Mouse (Mus musculus) cerebellum, adult 11-12 months (tissue): ENCODE measurements around the gene Insl3.
"Not testable (repeated sequence)": the region's sequence is repeated elsewhere in the genome, so short reads cannot be mapped to it uniquely, and the experiment has no call there.

Source experiments
- DNase-seq: peaks from one replicate; pipeline ENCODE4 v3.0.0; 2022

Insl3 gene

GRCm38 (mm10) chr8:71677555-71677954, 11.5 kb upstream of the Insl3 start:
- peak; percentile 43 for DNase-seq

DNA sequence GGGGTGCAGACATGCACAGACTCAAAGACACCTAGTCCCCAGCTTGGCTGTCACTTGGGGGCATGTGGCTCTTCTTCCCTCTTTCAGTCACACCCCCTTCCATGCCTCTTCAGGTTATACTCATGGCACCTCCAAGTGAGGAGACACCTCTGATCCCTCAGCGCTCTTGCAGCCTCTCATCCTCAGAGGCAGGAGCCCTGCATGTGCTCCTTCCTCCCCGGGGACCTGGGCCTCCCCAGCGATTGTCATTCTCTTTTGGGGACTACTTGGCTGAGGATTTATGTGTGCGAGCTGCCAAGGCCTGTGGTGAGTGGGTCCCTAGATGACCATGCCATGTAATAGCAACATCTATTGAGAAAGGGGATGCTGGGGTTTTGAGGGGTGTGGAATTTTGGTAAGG, 10.8 kb upstream of the Insl3 start:
- peak; percentile 52 for DNase-seq

DNA sequence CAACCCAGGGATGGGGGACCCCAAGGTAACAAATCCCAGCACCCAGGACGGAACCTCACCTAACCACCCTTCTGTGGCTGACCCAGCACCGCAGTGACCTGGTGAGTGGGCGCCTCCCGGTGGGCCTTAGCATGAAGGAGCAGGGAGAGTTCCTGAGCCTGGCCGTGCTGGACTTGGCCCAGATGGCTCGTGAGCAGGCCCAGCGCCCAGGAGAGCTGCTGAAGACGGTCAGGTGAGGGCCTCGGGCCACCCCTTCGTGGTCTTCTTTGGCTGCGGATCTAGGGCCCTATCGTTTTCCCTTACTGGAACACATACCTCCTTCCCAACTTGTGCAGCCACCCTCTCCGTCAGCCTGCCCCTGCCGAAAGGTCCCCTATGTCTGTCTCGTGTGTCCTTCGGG, 9.9 kb upstream of the Insl3 start:
- DNase-seq: peak; percentile 55

DNA sequence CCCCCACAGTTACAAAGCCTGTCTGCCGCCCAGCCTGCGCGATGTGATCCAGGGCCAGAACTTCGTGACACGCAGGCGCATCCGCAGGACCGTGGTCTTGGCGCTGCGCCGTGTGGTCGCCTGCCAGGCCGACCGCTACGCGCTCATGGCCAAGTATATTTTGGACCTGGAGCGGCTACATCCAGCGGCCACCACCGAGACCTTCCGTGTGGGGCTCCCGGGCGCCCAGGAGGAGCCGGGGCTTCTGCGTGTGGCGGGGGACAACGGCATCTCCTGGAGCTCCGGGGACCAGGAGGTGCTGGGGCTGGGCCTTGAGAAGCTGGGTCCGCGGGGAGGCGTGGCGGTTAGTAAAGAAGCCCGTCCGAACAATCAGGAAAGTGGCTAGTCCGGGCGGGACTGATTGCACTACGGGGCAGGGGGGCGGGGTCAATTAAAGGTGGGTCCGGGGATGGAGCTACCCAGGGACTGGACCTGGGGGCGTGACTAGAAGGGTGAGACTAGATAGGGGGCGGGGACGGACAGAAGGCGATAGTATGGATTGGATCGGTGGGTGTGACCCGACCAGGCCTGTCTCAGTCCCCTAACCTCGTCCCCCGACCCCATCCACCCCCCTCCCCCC, 9.4 kb upstream of the Insl3 start:
- peak; percentile 70 for DNase-seq

- DNase-seq: peak; percentile 47
These were observed 8.5 kb upstream of the Insl3 start for GRCm38 (mm10) chr8:71680471-71680870.

DNA sequence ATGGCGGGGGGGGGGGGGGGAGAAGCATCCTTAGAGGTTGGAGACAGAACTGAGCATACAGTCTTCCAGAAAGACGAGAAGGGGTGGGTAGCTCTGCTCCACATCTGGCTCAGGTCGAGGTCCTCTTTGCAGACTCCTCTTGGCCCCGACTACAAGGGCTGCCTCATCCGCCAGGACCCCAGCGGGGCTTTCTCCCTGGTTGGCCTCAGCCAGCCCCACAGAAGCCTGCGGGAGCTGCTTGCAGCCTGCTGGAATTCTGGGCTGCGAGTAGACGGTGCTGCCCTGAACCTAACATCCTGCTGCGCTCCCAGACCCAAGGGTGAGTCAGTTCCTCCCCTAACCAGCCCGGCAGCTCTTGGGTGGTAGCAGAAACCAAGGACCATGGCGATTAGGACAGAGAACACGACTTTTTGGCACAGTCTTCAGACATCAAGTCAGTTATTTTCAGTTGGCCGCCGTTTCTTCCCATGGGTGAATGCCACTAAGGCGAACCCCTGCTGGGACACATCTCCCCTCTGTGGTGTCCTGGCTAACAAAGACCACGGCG, 7.6 kb upstream of the Insl3 start:
- peak; percentile 30 for DNase-seq

GRCm38 (mm10) chr8:71682832-71683231, 6.2 kb upstream of the Insl3 start:
- DNase-seq: no peak

- no peak for DNase-seq
These were observed 4.3 kb upstream of the Insl3 start for GRCm38 (mm10) chr8:71684701-71685100.

- no peak for DNase-seq
These were observed 3.4 kb upstream of the Insl3 start for GRCm38 (mm10) chr8:71685573-71685972.

- DNase-seq: no peak
These were observed 2.8 kb upstream of the Insl3 start for GRCm38 (mm10) chr8:71686143-71686734.

DNA sequence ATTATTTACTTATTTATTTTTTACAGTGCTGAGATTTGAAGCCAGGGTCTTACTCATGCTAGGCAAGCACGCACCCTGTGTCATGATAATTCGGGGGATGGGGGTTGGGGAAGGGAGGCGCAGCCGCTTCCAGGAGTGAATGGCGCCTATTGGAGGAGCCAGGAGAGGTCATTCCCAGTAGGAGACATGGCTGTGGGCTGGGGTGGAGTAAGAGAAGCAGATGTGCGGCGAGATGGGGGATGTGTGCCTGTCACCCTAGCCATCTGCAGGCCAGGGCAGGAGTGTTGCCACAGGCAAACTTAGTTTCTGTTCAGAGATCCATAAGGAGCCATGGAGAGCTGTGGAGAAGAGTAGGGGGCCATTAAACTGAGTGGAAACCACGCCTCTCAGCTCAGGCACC, 1.4 kb upstream of the Insl3 start:
- DNase-seq: no peak

DNA sequence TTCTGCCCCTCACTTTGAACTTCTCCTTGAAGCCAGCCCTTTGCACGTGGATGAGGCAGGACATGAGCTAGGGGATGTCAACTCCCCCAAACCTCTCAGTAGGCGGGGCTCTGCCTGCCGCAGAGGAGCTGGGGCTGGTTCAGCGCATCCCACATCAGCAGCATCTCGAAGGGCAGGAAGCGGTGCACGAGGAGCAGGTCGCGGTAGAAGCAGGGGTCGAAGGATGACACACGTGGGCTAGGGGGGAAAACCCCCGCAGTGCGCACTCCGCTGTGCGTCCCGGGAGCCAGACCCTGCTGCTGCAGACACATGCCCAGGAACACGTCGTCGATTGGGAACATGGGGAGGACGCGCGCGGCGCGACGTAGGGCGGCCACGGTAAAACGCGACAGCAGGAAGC, 3.5 kb downstream of the Insl3 start:
- no peak for DNase-seq

- no peak for DNase-seq
These were observed 4.4 kb downstream of the Insl3 start for GRCm38 (mm10) chr8:71693166-71694041.

DNA sequence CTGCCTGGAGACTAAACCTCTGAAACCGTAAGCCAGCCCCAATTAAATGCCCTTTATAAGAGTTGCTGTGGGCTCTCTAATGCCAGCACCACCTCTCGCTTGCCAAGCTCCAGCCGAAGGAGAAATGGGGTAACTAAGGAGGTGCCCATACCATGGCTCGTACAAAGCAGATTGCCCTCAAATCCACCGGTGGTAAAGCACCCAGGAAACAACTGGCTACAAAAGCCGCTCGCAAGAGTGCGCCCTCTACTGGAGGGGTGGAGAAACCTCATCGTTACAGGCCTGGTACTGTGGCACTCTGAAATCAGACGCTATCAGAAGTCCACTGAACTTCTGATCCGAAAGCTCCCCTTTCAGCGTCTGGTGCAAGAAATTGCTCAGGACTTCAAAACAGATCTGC, 6.4 kb downstream of the Insl3 start:
- DNase-seq: not testable (repeated sequence)

DNA sequence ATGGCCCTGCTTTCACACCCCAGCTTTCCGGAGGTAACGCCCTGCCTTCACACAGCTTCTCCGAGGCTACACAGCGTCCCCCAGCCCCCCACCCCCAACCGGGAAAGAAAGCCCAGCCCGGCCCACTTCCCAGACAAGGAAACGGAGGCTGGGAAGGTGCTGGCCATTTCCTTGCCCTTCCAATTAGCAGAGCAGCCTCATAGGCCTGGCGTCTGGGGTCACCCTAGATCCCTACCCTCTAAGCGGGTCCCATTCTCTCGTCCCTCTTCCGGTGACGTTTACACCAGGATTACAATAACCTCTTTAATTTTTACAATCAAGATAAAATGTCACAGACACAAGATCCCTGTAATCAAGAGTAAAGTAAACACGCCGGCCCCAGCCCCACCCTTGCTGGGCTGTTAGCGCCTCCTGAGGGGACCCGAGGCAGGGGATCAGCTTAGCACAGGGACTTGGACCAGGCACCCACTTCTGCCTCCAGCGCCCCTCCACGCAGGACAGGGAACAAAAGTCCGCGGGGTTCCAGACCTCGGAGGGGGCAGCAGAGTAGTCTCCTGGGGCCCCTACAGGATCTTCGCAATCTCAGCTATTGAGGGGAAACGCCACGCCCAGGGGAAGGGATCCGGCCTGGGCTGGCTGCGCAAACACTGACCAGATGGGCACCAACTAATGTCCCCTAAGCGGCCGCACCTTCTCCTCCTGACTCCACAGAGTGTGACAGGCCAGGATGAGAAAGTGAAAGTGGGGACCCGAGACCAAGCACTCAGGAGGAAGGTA, 11.7 kb downstream of the Insl3 start:
- no peak for DNase-seq

DNA sequence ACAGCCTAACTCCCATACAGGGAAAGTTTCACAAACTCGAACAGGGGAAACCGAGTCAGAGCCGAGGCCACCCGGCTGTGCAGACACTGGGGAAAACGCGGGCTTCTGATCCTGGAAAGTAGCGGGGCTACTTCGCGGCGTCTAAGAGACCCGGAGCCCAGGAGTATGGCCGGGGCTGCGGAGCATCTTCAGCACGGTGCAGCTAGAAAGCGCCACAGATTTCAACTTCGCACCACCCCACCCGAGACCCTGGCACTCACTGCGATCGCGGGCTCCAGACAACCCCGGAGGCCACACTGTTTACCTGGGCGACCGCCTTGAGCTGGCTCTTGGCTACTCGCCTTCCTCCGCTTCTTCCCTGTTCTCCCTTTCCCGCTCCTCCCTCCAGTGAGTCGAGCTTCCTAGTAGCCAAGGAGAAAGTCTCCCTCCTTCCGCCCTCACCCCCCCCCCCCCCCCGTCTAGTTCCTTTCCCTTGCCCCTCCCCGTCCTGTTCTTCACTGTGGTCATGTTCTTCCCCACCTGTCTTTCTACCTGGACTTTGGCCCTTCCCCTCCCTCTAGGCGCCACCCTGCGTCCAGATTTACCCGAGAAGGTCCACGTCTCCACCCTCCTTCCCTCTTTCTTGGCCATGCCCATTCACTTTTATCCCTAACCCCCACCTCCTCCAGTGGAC, 12.5 kb downstream of the Insl3 start, which contains the start of gene B3gnt3:
TSS of gene B3gnt3 (minus strand) at position 376 of the 673 bp plus-strand sequence.
- no peak for DNase-seq

DNA sequence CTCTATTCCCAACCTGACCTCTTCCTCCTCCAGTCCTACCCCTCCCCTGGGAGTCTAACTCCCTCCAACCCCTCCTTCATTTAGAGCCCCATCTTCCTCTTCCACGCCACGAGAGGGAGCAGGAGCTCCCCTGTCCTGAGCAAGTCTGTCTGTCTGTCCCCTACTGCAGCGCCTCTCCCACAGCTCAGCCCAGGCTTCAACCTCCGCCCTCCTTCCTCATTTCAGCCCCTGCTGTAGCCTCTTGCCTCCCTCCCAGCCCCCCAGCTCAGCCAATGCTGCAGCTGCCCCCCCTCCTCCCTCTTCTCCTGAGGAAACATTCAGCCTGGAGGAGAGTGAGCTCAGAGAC, 13.0 kb downstream of the Insl3 start:
- no peak for DNase-seq

GRCm38 (mm10) chr8:71702923-71703322, 13.9 kb downstream of the Insl3 start:
- DNase-seq: no peak

DNA sequence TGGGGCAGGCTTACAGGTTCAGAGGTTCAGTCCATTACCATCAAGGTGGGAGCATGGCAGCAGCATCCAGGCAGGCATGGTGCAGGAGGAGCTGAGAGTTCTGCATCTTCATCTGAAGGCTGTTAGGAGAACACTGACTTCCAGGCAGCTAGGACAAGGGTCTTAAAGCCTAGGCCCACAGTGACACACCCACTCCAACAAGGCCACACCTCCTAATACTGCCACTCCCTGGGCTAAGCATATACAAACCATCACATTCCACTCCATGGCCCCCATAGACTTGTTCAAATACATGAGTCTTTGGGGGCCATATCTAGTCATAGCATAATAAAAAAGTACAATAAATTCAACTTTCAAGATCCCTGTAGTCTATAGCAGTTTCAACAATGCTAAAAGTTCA, 14.4 kb downstream of the Insl3 start:
- DNase-seq: not testable (repeated sequence)

DNA sequence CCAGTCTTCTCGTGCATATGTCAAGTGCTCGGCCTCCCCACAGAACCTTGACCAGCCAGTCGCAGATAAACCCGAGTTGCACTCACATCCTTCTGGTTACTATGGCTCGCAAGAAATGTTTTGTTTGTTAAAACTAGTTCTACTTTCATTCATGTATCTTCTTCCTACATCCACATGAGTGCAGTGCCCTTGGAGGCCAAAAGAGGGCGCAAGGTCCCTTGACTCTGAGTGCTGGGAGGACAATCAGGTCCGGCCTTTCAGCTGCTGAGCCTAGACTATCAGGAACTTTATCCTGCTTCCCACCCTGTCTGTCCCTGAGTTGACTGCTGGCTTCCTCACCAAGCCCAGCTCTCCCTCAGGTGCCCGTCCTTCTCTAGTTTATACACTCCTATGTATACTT, 18.9 kb downstream of the Insl3 start:
- no peak for DNase-seq

DNA sequence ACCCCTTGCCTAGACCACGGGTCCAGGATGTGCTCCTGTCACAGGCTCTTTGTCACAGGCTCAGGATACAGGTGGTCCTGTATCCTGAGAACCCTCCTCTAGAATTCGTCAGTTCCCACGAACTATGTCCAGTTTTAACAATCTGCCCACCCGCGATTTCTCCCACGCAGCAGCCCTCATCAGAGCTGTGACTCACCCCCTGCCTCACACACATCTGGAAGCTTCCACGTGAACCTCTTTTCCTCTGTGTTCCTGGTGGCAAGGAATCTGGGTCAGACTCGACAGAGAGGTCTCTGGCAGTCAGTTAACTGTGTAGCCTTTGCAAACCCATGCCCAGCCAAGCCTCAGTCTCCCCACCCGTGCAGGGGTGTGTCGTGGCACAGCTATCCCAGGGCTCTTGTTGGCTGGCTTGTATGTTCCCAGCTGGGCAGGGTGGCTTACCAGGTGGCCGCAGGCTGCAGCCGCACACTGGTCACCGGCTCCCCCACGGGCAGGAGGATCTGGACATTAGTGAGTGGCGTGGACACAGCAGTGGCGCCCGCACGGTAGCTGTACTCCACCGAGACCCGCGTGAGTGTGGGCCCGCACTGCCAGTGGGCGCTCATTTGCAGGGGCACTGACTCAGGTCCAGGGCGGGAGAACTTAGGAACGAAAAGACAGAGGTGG, 20.3 kb downstream of the Insl3 start:
- DNase-seq: no peak
